Mouse (Mus musculus) liver, embryonic 14.5 days (tissue): ENCODE results near the gene Mast2. TPM values are rescaled to one million over a fixed set of nuclear protein-coding genes. Genes with fewer than 3 reads are reported as not detected.

ENCODE experiments used
- ATAC-seq: fragments of 200-750 bp; cut with Nextera tagmentation; 2 replicates; pipeline ENCODE4 v1.8.0; 2017; ENCODE audit warnings: moderate number of reproducible peaks, mild to moderate bottlenecking, moderate library complexity; ENCODE audit not compliant: insufficient read depth
- DNase-seq, 3 experiments: peaks; one replicate each; pipeline ENCODE4 v3.0.0-alpha.2; 2012 to 2013; ENCODE audit warnings: low read depth in 3 of 3, low spot score in 3 of 3
- H3K27ac ChIP-seq: fragments of 300-500 bp; sonication (generic); 2 replicates; pipeline ENCODE4 v1.5.1; 2014; ENCODE audit warnings: moderate library complexity, mild to moderate bottlenecking, control low read depth, inconsistent platforms
- H3K27me3 ChIP-seq: fragments of 300-500 bp; sonication (generic); 2 replicates; pipeline ENCODE4 v1.6.1; 2014; ENCODE audit warnings: mild to moderate bottlenecking, low read length, moderate library complexity; ENCODE audit not compliant: control insufficient read depth, insufficient read depth
- H3K36me3 ChIP-seq: fragments of 300-500 bp; sonication (generic); replicated peaks from 2 replicates; pipeline ENCODE4 v1.6.1; 2014; ENCODE audit warnings: low read depth; ENCODE audit not compliant: control insufficient read depth, insufficient read depth
- H3K4me1 ChIP-seq, 2 experiments: fragments of 200-500 bp in 1 of 2; fragments of 300-500 bp in 1 of 2; sonication (generic) in 1 of 2; replicated peaks; 2 replicates each; pipeline ENCODE4 v1.6.1; 2012 to 2014; ENCODE audit warnings: antibody characterized with exemption in 1 of 2, inconsistent platforms in 1 of 2, low read length in 1 of 2; ENCODE audit not compliant: control insufficient read depth in 2 of 2, insufficient read depth in 2 of 2
- H3K4me2 ChIP-seq: fragments of 300-500 bp; sonication (generic); 2 replicates; pipeline ENCODE4 v1.6.1; 2014; ENCODE audit warnings: low read depth, mild to moderate bottlenecking, control low read depth, moderate library complexity
- H3K4me3 ChIP-seq, 2 experiments: fragments of 200-500 bp in 1 of 2; fragments of 300-500 bp in 1 of 2; sonication (generic) in 1 of 2; 2 replicates each; pipeline ENCODE4 v1.5.1; 2012 to 2014; ENCODE audit warnings: low read depth in 2 of 2, low read length in 2 of 2, mild to moderate bottlenecking in 2 of 2, control low read depth in 1 of 2, inconsistent platforms in 1 of 2, moderate library complexity in 1 of 2; ENCODE audit not compliant: insufficient read depth in 1 of 2
- H3K9ac ChIP-seq: fragments of 300-500 bp; sonication (generic); replicated peaks from 2 replicates; pipeline ENCODE4 v1.6.1; 2014; ENCODE audit warnings: mild to moderate bottlenecking, control low read depth, moderate library complexity
- H3K9me3 ChIP-seq: fragments of 300-500 bp; sonication (generic); 2 replicates; pipeline ENCODE4 v1.6.1; 2016; ENCODE audit warnings: low read length, mixed read lengths; ENCODE audit not compliant: control insufficient read depth
- CTCF ChIP-seq: IDR thresholded peaks from 2 replicates; pipeline ENCODE4 v1.5.1; 2016; ENCODE audit warnings: antibody characterized with exemption, low read depth, control low read depth
- EP300 ChIP-seq: IDR thresholded peaks from 2 replicates; pipeline ENCODE4 v1.6.1; 2016; ENCODE audit warnings: antibody characterized with exemption, low read depth
- WGBS: fragments of 180-500 bp; shearing (Covaris S2); extraction: QIAGEN DNeasy Blood & Tissue Kit; methylation state at CpG from one replicate; pipeline ENCODE4 v1.1.7; 2014; ENCODE audit not compliant: insufficient replicate concordance; 5-methylcytosine and 5-hydroxymethylcytosine counted together
- polyA plus RNA-seq, 2 experiments: library from polyadenylated mRNA; depleted of rRNA in 1 of 2; stranded (reverse) in 1 of 2; unstranded in 1 of 2; fragments of >200 nt; fragmentation: Nextera tagmentation in 1 of 2; extraction: Ambion mirVana in 1 of 2; gene quantifications; 2 replicates each; pipeline versions ENCODE4 v1.2.1 to v1.2.3; 2012 to 2014

Gene Mast2
- 10.4 and 11.3 TPM in 2 replicates for polyA plus RNA-seq (2012; rRNA removed)
- polyA plus RNA-seq (2014; fragmentation: Nextera tagmentation; extraction: Ambion mirVana) = 7.3 and 9.2 TPM in 2 replicates

GRCm38 (mm10) chr4:116464126-116464981, at the start of gene Mast2:
Gene Mast2 (minus strand): TSS chr4:116464183.
- H3K36me3 ChIP-seq = no peaks in the 10 kb centered on the region
- peak within 1 kb of the TSS; percentile 79 for H3K4me2 ChIP-seq
- ATAC-seq (peak; percentile 94), DNase-seq (peak; percentile 74 to 83 (median 77))
- peaks cover 11 to 21% of the 10 kb centered on the region in 2 experiments for H3K4me1 ChIP-seq
- no peaks in the 10 kb centered on the region for H3K27me3 ChIP-seq
- no peaks in the 10 kb centered on the region for H3K9me3 ChIP-seq
- peak within 1 kb of the TSS; percentile 77 to 84 for H3K4me3 ChIP-seq
- 2% methylated on average over 66 of the region's 68 CpGs for WGBS
- no peak for TF ChIP-seq CTCF
- no peak for TF ChIP-seq EP300
- peak within 1 kb of the TSS; percentile 92 for H3K9ac ChIP-seq
- peak within 1 kb of the TSS; percentile 57 for H3K27ac ChIP-seq

DNA sequence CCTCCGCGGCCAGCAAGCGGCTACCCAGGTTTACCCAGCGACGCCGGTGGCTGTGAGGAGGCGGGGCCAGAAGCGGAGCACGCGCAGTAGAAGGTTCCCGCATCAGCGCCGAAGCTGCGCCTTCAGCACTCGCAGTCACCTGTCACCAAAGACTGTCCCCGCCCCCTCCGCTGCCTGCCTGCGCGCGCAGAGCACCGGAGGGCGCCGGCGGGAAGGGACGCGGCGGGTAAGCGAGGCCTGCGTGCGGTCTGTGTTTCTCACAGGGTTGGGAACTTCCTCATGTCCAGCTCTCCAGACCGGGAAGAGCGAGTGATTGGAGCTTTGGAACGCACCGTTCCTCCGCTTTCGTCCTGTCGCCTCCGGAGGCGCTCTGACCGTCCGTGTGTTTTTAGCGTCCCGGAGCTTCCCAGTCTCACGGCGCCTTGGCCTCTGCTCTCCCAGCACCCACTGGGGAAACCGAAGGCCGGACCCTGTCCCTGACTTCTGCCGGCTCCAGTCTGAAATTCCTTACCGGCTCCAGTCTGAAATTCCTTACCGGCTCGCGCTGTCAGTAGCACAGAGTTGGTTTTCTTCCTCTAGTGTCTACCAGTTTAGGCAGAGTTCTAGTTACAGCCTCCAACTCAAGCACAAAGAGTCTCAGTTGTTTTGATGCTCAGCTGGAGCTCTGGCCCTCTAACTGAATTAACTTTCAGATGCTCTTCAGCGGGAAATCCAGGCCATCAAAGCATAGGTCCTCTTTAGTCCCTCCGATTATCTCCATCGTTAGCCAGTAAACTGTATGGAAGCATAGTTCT, 43.6 kb upstream of the Mast2 start, which contains the start of gene Ipp:
Gene Ipp (plus strand): TSS at position 125 of the 794 bp plus-strand sequence.
- peak; percentile 97 for ATAC-seq
- 0 out of 2 replicates have a peak, but pooled peaks have one; percentile 26 for TF ChIP-seq CTCF
- no peak for TF ChIP-seq EP300
- Histone ChIP-seq H3K36me3 (no peaks in the 10 kb centered on the region), H3K4me3 (peak within 1 kb of the TSS; percentile 83 to 90), H3K4me2 (peak within 1 kb of the TSS; percentile 86), H3K27ac (peak within 1 kb of the TSS; percentile 64), H3K9ac (peak within 1 kb of the TSS; percentile 95), H3K4me1 (peaks cover 11 to 12% of the 10 kb centered on the region in 2 experiments), H3K27me3 (no peaks in the 10 kb centered on the region), H3K9me3 (no peaks in the 10 kb centered on the region)
- DNase-seq = peak; percentile 91 to 92 (median 91)
- WGBS = 2% methylated on average over 54 of the region's 55 CpGs

- peak overlapping the region; percentile 69 to 83 for H3K4me3 ChIP-seq
- peak overlapping the region; percentile 36 for H3K27ac ChIP-seq
- H3K36me3 ChIP-seq = no peaks in the 10 kb centered on the region
- H3K27me3 ChIP-seq = no peaks in the 10 kb centered on the region
- H3K9ac ChIP-seq = peak overlapping the region; percentile 95
- DNase-seq (no peak), ATAC-seq (peak; percentile 17; the same call in 1 of the 2 replicates)
- TF ChIP-seq CTCF (no peak), EP300 (no peak)
- peak overlapping the region; percentile 86 for H3K4me2 ChIP-seq
- H3K4me1 ChIP-seq = peaks cover 11 to 12% of the 10 kb centered on the region in 2 experiments
- 23% methylated on average over 11 of the region's 11 CpGs for WGBS
- H3K9me3 ChIP-seq = no peaks in the 10 kb centered on the region
These were observed 43.0 kb upstream of the Mast2 start for GRCm38 (mm10) chr4:116506886-116507424.

DNA sequence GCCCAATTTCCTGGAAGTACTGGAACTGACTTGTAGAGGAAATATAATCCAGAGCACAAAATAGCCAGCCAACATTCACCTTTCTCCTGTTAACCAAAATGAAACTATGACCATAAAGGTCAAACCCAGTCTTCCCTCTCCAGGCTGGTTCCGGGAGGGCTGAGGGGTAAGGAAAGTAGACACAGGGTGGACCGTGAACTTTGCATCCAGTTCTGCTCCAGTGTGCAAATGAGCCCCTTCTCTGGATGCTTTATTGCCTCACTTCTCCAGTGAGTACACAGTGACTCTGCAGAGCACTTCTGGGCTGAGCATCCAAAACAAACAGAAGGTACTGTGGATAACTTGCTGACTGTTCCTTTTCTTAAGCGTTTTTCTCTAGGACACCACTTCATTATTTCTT, 36.0 kb upstream of the Mast2 start:
- no peak overlapping the region for H3K4me2 ChIP-seq
- no peak overlapping the region for H3K4me3 ChIP-seq
- TF ChIP-seq CTCF (no peak), EP300 (no peak)
- no peaks in the 10 kb centered on the region for H3K36me3 ChIP-seq
- H3K27me3 ChIP-seq = no peaks in the 10 kb centered on the region
- H3K9ac ChIP-seq = no peak overlapping the region
- H3K4me1 ChIP-seq = no peaks in the 10 kb centered on the region; a peak in 1 of 4 replicates
- ATAC-seq (no peak), DNase-seq (no peak)
- H3K9me3 ChIP-seq = no peaks in the 10 kb centered on the region
- WGBS = 63% methylated on average over 3 of the region's 3 CpGs
- no peak overlapping the region for H3K27ac ChIP-seq
